Mouse (Mus musculus) neural tube, embryonic 13.5 days (tissue): ENCODE measurements around the gene Gzmg. TPM values are rescaled to one million over a fixed set of nuclear protein-coding genes. Genes with fewer than 3 reads are reported as not detected.
"Not testable (repeated sequence)": the region's sequence is repeated elsewhere in the genome, so short reads cannot be mapped to it uniquely, and the experiment has no call there.

ENCODE experiments used
- ATAC-seq: fragments of 200-750 bp; cut with Nextera tagmentation; 2 replicates; pipeline ENCODE4 v1.8.0; 2017; ENCODE audit warnings: low read depth, mild to moderate bottlenecking, moderate TSS enrichment, moderate library complexity
- H3K27ac ChIP-seq: fragments of 300-500 bp; sonication (generic); replicated peaks from 2 replicates; pipeline ENCODE4 v1.5.1; 2015; ENCODE audit warnings: moderate library complexity, mild to moderate bottlenecking, inconsistent platforms
- H3K27me3 ChIP-seq: fragments of 300-500 bp; sonication (generic); 2 replicates; pipeline ENCODE4 v1.6.1; 2015; ENCODE audit warnings: mild to moderate bottlenecking, inconsistent platforms
- H3K36me3 ChIP-seq: fragments of 300-500 bp; sonication (generic); 2 replicates; pipeline ENCODE4 v1.6.1; 2015; ENCODE audit warnings: mild to moderate bottlenecking, inconsistent platforms
- H3K4me1 ChIP-seq: fragments of 300-500 bp; sonication (generic); replicated peaks from 2 replicates; pipeline ENCODE4 v1.6.1; 2015; ENCODE audit warnings: inconsistent platforms
- H3K4me2 ChIP-seq: fragments of 300-500 bp; sonication (generic); 2 replicates; pipeline ENCODE4 v1.6.1; 2015; ENCODE audit warnings: inconsistent platforms, mild to moderate bottlenecking, moderate library complexity
- H3K4me3 ChIP-seq: fragments of 300-500 bp; sonication (generic); 2 replicates; pipeline ENCODE4 v1.5.1; 2015; ENCODE audit warnings: mild to moderate bottlenecking, inconsistent platforms
- H3K9ac ChIP-seq: fragments of 300-500 bp; sonication (generic); 2 replicates; pipeline ENCODE4 v1.6.1; 2015; ENCODE audit warnings: moderate library complexity, mild to moderate bottlenecking, inconsistent platforms
- H3K9me3 ChIP-seq: fragments of 300-500 bp; sonication (generic); 2 replicates; pipeline ENCODE4 v1.6.1; 2016; ENCODE audit warnings: inconsistent platforms
- WGBS: fragments of 180-500 bp; shearing (Covaris S2); methylation state at CpG from one replicate; pipeline ENCODE4 v1.1.7; 2015; 5-methylcytosine and 5-hydroxymethylcytosine counted together
- polyA plus RNA-seq: library from polyadenylated mRNA; unstranded; fragments of >200 nt; fragmentation: Nextera tagmentation; extraction: Ambion mirVana; gene quantifications from 2 replicates; pipeline ENCODE4 v1.2.1, GENCODE M21; 2015

Gene Gzmg
- polyA plus RNA-seq: not detected in 2 replicates

- H3K9me3 ChIP-seq, H3K4me1 ChIP-seq, H3K27ac ChIP-seq, H3K4me2 ChIP-seq, H3K27me3 ChIP-seq, H3K4me3 ChIP-seq, ATAC-seq, H3K36me3 ChIP-seq, H3K9ac ChIP-seq: not testable (repeated sequence)
- 91% methylated on average over 2 of the region's 2 CpGs for WGBS
Observed at GRCm38 (mm10) chr14:56159479-56159878, at the start of gene Gzmg. Gzmg (minus strand) TSS chr14:56159579.

GRCm38 (mm10) chr14:56205613-56206012, 46.2 kb upstream of the Gzmg start:
- no peak overlapping the region for H3K4me2 ChIP-seq
- H3K4me1 ChIP-seq: no peaks in the 10 kb centered on the region
- no peak overlapping the region for H3K9ac ChIP-seq
- no peak for ATAC-seq
- no peak overlapping the region for H3K4me3 ChIP-seq
- WGBS: 91% methylated on average over 1 of the region's 1 CpGs
- H3K27me3 ChIP-seq: no peaks in the 10 kb centered on the region
- H3K9me3 ChIP-seq: no peaks in the 10 kb centered on the region
- H3K36me3 ChIP-seq: no peaks in the 10 kb centered on the region
- H3K27ac ChIP-seq: no peak overlapping the region

GRCm38 (mm10) chr14:56205021-56205420, 45.6 kb upstream of the Gzmg start:
- H3K9me3 ChIP-seq, ATAC-seq, H3K36me3 ChIP-seq, H3K4me1 ChIP-seq, H3K27me3 ChIP-seq, H3K4me2 ChIP-seq, H3K9ac ChIP-seq, H3K27ac ChIP-seq, H3K4me3 ChIP-seq: not testable (repeated sequence)
- WGBS: 32% methylated on average over 5 of the region's 5 CpGs

GRCm38 (mm10) chr14:56203975-56204374, 44.6 kb upstream of the Gzmg start:
- Histone ChIP-seq H3K9me3 (no peaks in the 10 kb centered on the region), H3K36me3 (no peaks in the 10 kb centered on the region), H3K27ac (no peak overlapping the region), H3K27me3 (no peaks in the 10 kb centered on the region), H3K4me3 (no peak overlapping the region), H3K4me1 (no peaks in the 10 kb centered on the region), H3K9ac (no peak overlapping the region), H3K4me2 (no peak overlapping the region)
- 22% methylated on average over 2 of the region's 2 CpGs for WGBS
- no peak for ATAC-seq

GRCm38 (mm10) chr14:56186946-56187345, 27.6 kb upstream of the Gzmg start:
- H3K27ac ChIP-seq: no peak overlapping the region
- H3K4me1 ChIP-seq: no peaks in the 10 kb centered on the region
- ATAC-seq: no peak
- 57% methylated on average over 6 of the region's 6 CpGs for WGBS
- no peaks in the 10 kb centered on the region for H3K36me3 ChIP-seq
- H3K9ac ChIP-seq: no peak overlapping the region
- no peak overlapping the region for H3K4me3 ChIP-seq
- H3K4me2 ChIP-seq: no peak overlapping the region
- no peaks in the 10 kb centered on the region for H3K9me3 ChIP-seq
- H3K27me3 ChIP-seq: no peaks in the 10 kb centered on the region

GRCm38 (mm10) chr14:56186521-56186920, 27.1 kb upstream of the Gzmg start:
- WGBS: 87% methylated on average over 5 of the region's 5 CpGs
- Histone ChIP-seq H3K4me2 (no peak overlapping the region), H3K9ac (no peak overlapping the region), H3K27me3 (no peaks in the 10 kb centered on the region), H3K4me3 (no peak overlapping the region), H3K27ac (no peak overlapping the region), H3K9me3 (no peaks in the 10 kb centered on the region), H3K4me1 (no peaks in the 10 kb centered on the region), H3K36me3 (no peaks in the 10 kb centered on the region)
- ATAC-seq: no peak

GRCm38 (mm10) chr14:56177651-56178050, 18.3 kb upstream of the Gzmg start:
- H3K4me1 ChIP-seq, H3K9ac ChIP-seq, H3K9me3 ChIP-seq, ATAC-seq, H3K36me3 ChIP-seq, H3K4me2 ChIP-seq, H3K27ac ChIP-seq, H3K27me3 ChIP-seq, H3K4me3 ChIP-seq: not testable (repeated sequence)
- WGBS: 31% methylated on average over 8 of the region's 8 CpGs

GRCm38 (mm10) chr14:56174499-56174898, 15.1 kb upstream of the Gzmg start, which contains the start of gene Gzmn:
Gzmn (minus strand) TSS chr14:56174599.
- Histone ChIP-seq H3K27ac (no peak within 1 kb of the TSS), H3K4me1 (no peaks in the 10 kb centered on the region), H3K9ac (no peak within 1 kb of the TSS), H3K4me2 (no peak within 1 kb of the TSS), H3K36me3 (no peaks in the 10 kb centered on the region), H3K27me3 (no peaks in the 10 kb centered on the region), H3K9me3 (no peaks in the 10 kb centered on the region), H3K4me3 (no peak within 1 kb of the TSS)
- WGBS: 90% methylated on average over 5 of the region's 5 CpGs
- no peak for ATAC-seq

GRCm38 (mm10) chr14:56173396-56173795, 14.0 kb upstream of the Gzmg start:
- H3K4me3 ChIP-seq: no peak overlapping the region
- 93% methylated on average over 6 of the region's 6 CpGs for WGBS
- H3K4me2 ChIP-seq: no peak overlapping the region
- H3K27ac ChIP-seq: no peak overlapping the region
- no peak for ATAC-seq
- H3K36me3 ChIP-seq: no peaks in the 10 kb centered on the region
- no peaks in the 10 kb centered on the region for H3K27me3 ChIP-seq
- no peak overlapping the region for H3K9ac ChIP-seq
- no peaks in the 10 kb centered on the region for H3K4me1 ChIP-seq
- no peaks in the 10 kb centered on the region for H3K9me3 ChIP-seq

- no peaks in the 10 kb centered on the region for H3K27me3 ChIP-seq
- no peaks in the 10 kb centered on the region for H3K9me3 ChIP-seq
- WGBS: 92% methylated on average over 5 of the region's 5 CpGs
- no peak overlapping the region for H3K9ac ChIP-seq
- no peaks in the 10 kb centered on the region for H3K4me1 ChIP-seq
- ATAC-seq: no peak
- H3K36me3 ChIP-seq: no peaks in the 10 kb centered on the region
- H3K27ac ChIP-seq: no peak overlapping the region
- H3K4me2 ChIP-seq: no peak overlapping the region
- no peak overlapping the region for H3K4me3 ChIP-seq
Observed at GRCm38 (mm10) chr14:56172744-56173143, 13.4 kb upstream of the Gzmg start.

GRCm38 (mm10) chr14:56168009-56168408, 8.6 kb upstream of the Gzmg start:
- WGBS: 90% methylated on average over 6 of the region's 6 CpGs
- no peak overlapping the region for H3K4me2 ChIP-seq

GRCm38 (mm10) chr14:56162109-56162508, 2.7 kb upstream of the Gzmg start:
- WGBS: 88% methylated on average over 2 of the region's 2 CpGs
- ATAC-seq: no peak
- no peak overlapping the region for H3K9ac ChIP-seq
- no peaks in the 10 kb centered on the region for H3K9me3 ChIP-seq
- no peaks in the 10 kb centered on the region for H3K4me1 ChIP-seq
- no peak overlapping the region for H3K27ac ChIP-seq
- H3K4me3 ChIP-seq: no peak overlapping the region
- H3K27me3 ChIP-seq: no peaks in the 10 kb centered on the region
- no peak overlapping the region for H3K4me2 ChIP-seq
- H3K36me3 ChIP-seq: no peaks in the 10 kb centered on the region

More at GRCm38 (mm10) chr14:56168009-56168408, 8.6 kb upstream of the Gzmg start:
- H3K27ac ChIP-seq: no peak overlapping the region
- H3K36me3 ChIP-seq: no peaks in the 10 kb centered on the region
- H3K4me1 ChIP-seq: no peaks in the 10 kb centered on the region
- no peak for ATAC-seq
- no peaks in the 10 kb centered on the region for H3K27me3 ChIP-seq
- H3K9me3 ChIP-seq: no peaks in the 10 kb centered on the region
- H3K4me3 ChIP-seq: no peak overlapping the region
- H3K9ac ChIP-seq: no peak overlapping the region

GRCm38 (mm10) chr14:56155340-56155739, 4.0 kb downstream of the Gzmg start:
- Histone ChIP-seq H3K27ac (no peak overlapping the region), H3K4me3 (no peak overlapping the region), H3K9ac (no peak overlapping the region), H3K4me1 (no peaks in the 10 kb centered on the region), H3K27me3 (no peaks in the 10 kb centered on the region), H3K9me3 (no peaks in the 10 kb centered on the region), H3K4me2 (no peak overlapping the region), H3K36me3 (no peaks in the 10 kb centered on the region)
- no peak for ATAC-seq
- 64% methylated on average over 2 of the region's 2 CpGs for WGBS
